Comparison of ENCODE assay signal across 24 mouse cellular contexts in the genomic region with DNA sequence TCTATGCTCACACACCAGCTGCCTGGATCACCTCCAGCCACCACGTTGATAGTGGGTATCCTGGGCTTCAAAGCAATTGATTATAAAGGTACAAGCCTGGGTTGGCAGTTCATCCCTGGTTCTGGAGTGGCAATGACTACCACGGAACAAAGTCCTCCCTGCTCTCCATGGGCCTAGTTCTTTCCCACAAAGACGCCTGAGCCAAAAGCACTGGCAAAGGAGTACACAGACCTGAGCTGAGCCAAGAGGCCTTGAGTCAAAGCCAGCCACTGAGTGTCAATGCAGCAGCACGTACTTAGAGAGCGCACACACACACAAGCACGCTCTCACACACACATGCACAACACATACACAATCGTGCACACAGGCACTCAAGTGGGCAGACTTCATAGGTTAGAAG. TPM values are rescaled to one million over a fixed set of nuclear protein-coding genes. Genes with fewer than 3 reads are reported as not detected.
DNase-seq lines count a peak whose midpoint lies in the region; ATAC-seq lines count a peak whose summit lies in the region.
"Had no signal": no experiment of that assay in that cellular context is flagged by ENCODE, and none has a peak within 500 bp of the region (broad histone marks: within the 10 kb centered on the region; RNA-seq: fewer than 3 reads in every experiment).

No protein-coding gene starts in this region.

- no peak overlapping the region for H3K4me3 ChIP-seq in kidney, embryonic 16.5 days (ENCODE audit: low read length)
- H3K4me3 ChIP-seq: embryonic facial prominence, embryonic 13.5 days; hindbrain, embryonic 13.5 days; limb, embryonic 10.5 days; liver, embryonic 12.5 days; neural tube, embryonic 15.5 days had no signal

- no peaks in the 10 kb centered on the region for H3K4me1 ChIP-seq in kidney, embryonic 16.5 days (ENCODE audit: insufficient read depth, low read length)
- H3K4me1 ChIP-seq: hindbrain, embryonic 13.5 days; limb, embryonic 10.5 days; liver, embryonic 12.5 days; neural tube, embryonic 15.5 days had no signal

- peak; percentile 80 to 83 for DNase-seq in cerebellum, postnatal 10 days
- DNase-seq in cerebellum, adult 8-10 months: no peak
- DNase-seq in heart, postnatal 14 days: peak; percentile 23 to 41
- no peak for DNase-seq in heart, postnatal 4 days
- DNase-seq in kidney, postnatal 36 days: peak; percentile 67 to 71
- no peak for DNase-seq in c-Kit-positive CD71-positive TER-119-positive erythroid progenitor cells, embryonic 14.5 days (ENCODE audit: low spot score)
- DNase-seq in ovary, adult 18-20 months (ENCODE audit: low spot score): no peak
- DNase-seq: cerebellum, adult 9-11 months; gastrocnemius, postnatal 14 days; lung, adult 2 months; right cerebral cortex, postnatal 25 days; thymus, adult 18-20 months had no signal

- H3K27ac ChIP-seq in kidney, embryonic 16.5 days (ENCODE audit: low read length): no peak overlapping the region
- H3K27ac ChIP-seq: embryonic facial prominence, embryonic 13.5 days; hindbrain, embryonic 13.5 days; limb, embryonic 10.5 days; liver, embryonic 12.5 days; neural tube, embryonic 15.5 days had no signal

- H3K27me3 ChIP-seq in kidney, embryonic 16.5 days (ENCODE audit: insufficient read depth, low read length): no peaks in the 10 kb centered on the region
- H3K27me3 ChIP-seq: neural tube, embryonic 15.5 days had no signal

- no peak overlapping the region for H3K4me2 ChIP-seq in kidney, embryonic 16.5 days (replicated peaks; ENCODE audit: low read depth, low read length)
- H3K4me2 ChIP-seq: embryonic facial prominence, embryonic 13.5 days; hindbrain, embryonic 13.5 days; liver, embryonic 12.5 days; neural tube, embryonic 15.5 days had no signal

- no peak overlapping the region for H3K9ac ChIP-seq in kidney, embryonic 16.5 days (replicated peaks; ENCODE audit: low read length)
- H3K9ac ChIP-seq: embryonic facial prominence, embryonic 13.5 days; hindbrain, embryonic 13.5 days; liver, embryonic 12.5 days; neural tube, embryonic 15.5 days had no signal

- ATAC-seq in kidney, embryonic 16.5 days (ENCODE audit: low FRiP score, low TSS enrichment): no peak
- ATAC-seq: activated CD4-positive, CD25-positive, alpha-beta regulatory T cell, adult 4 months; inflammation-experienced regulatory T-cells, adult 6 months; liver, embryonic 12.5 days; midbrain, embryonic 16.5 days had no signal

- no peaks in the 10 kb centered on the region for H3K36me3 ChIP-seq in kidney, embryonic 16.5 days (ENCODE audit: insufficient read depth, low read length)
- H3K36me3 ChIP-seq: embryonic facial prominence, embryonic 13.5 days; G1E; hindbrain, embryonic 13.5 days; limb, embryonic 10.5 days; liver, embryonic 12.5 days; neural tube, embryonic 15.5 days had no signal

- WGBS in kidney, embryonic 16.5 days: 84% methylated on average over 7 of the region's 7 CpGs

- intact Hi-C loops in heart, postnatal 14 days (cut with DNase I): no loop called here

- no peaks in the 10 kb centered on the region for H3K9me3 ChIP-seq in kidney, embryonic 16.5 days (ENCODE audit: low read length)
- H3K9me3 ChIP-seq: embryonic facial prominence, embryonic 13.5 days; hindbrain, embryonic 13.5 days; limb, embryonic 10.5 days; liver, embryonic 12.5 days; neural tube, embryonic 15.5 days had no signal

RNA-seq across cellular contexts. Expression of a gene that starts 54.6 kb away (rescaled TPM):
- not detected for total RNA-seq in heart, postnatal 14 days (2021)
- not detected for total RNA-seq in heart, postnatal 4 days (2021)
- polyA plus RNA-seq in kidney, embryonic 16.5 days (2015; fragmentation: Nextera tagmentation; extraction: Ambion mirVana): 0.14 and 0.32 TPM in 2 replicates
- total RNA-seq: heart, adult 8-10 months; megakaryocyte-erythroid progenitor cell, adult 5-6 weeks had no signal
- polyA plus RNA-seq: activated CD4-positive, CD25-positive, alpha-beta regulatory T cell, adult 4 months; G1E; inflammation-experienced regulatory T-cells, adult 6 months had no signal

Comparison
In these comparisons a context has a peak if more than half of its experiments do, and no peak if none do; other contexts are left out.
1. DNase-seq: peak in cerebellum, postnatal 10 days (2 of 2), heart, postnatal 14 days (2 of 2) and kidney, postnatal 36 days (2 of 2); none in cerebellum, adult 8-10 months (single experiment), heart, postnatal 4 days (single experiment), c-Kit-positive CD71-positive TER-119-positive erythroid progenitor cells, embryonic 14.5 days (single experiment) and ovary, adult 18-20 months (single experiment).